Mouse (Mus musculus) left cerebral cortex, adult 8-10 months (tissue): ENCODE measurements around the gene Mfsd2a. TPM values are rescaled to one million over a fixed set of nuclear protein-coding genes. Genes with fewer than 3 reads are reported as not detected.

ENCODE experiments used
- DNase-seq, 2 experiments: peaks; one replicate each; pipeline ENCODE4 v3.0.0; 2022; ENCODE audit warnings: low spot score in 2 of 2
- total RNA-seq, 4 experiments: library from RNA; stranded (reverse); gene quantifications; 2 replicates each; pipeline ENCODE4 v1.2.4; 2022

Gene Mfsd2a
- total RNA-seq, 4 experiments from 2014 or later = 16.4 to 24.8 (median 20.1) TPM

- no peak for DNase-seq
These were observed 18.8 kb upstream of the Mfsd2a start for GRCm38 (mm10) chr4:122979826-122980225.

- DNase-seq = no peak
These were observed 17.9 kb upstream of the Mfsd2a start for GRCm38 (mm10) chr4:122978850-122979249.

GRCm38 (mm10) chr4:122976885-122977284 lies 15.9 kb upstream of the Mfsd2a start:
- no peak for DNase-seq

- DNase-seq = no peak
These were observed 14.1 kb upstream of the Mfsd2a start for GRCm38 (mm10) chr4:122974976-122975520.

- DNase-seq = no peak
These were observed 11.1 kb upstream of the Mfsd2a start for GRCm38 (mm10) chr4:122972056-122972455.

GRCm38 (mm10) chr4:122971646-122972045 lies 10.7 kb upstream of the Mfsd2a start:
- DNase-seq = no peak

GRCm38 (mm10) chr4:122971191-122971590 lies 10.2 kb upstream of the Mfsd2a start:
- no peak for DNase-seq

GRCm38 (mm10) chr4:122968106-122968505 lies 7.1 kb upstream of the Mfsd2a start:
- DNase-seq = no peak

GRCm38 (mm10) chr4:122962751-122963150 lies 1.8 kb upstream of the Mfsd2a start:
- no peak for DNase-seq

GRCm38 (mm10) chr4:122961589-122961988 lies 601 bp upstream of the Mfsd2a start:
- no peak for DNase-seq

- DNase-seq = peak in 1 of 2 experiments; percentile 21
These were observed 478 bp downstream of the Mfsd2a start for GRCm38 (mm10) chr4:122960321-122961099.

- no peak for DNase-seq
These were observed 1.2 kb downstream of the Mfsd2a start for GRCm38 (mm10) chr4:122959816-122960215.

GRCm38 (mm10) chr4:122958491-122959031 lies 2.4 kb downstream of the Mfsd2a start:
- peak; percentile 31 to 44 for DNase-seq

- DNase-seq = no peak
These were observed 4.7 kb downstream of the Mfsd2a start for GRCm38 (mm10) chr4:122956301-122956700.

- peak; percentile 76 to 91 for DNase-seq
These were observed 5.4 kb downstream of the Mfsd2a start for GRCm38 (mm10) chr4:122955412-122956136.

- DNase-seq = no peak
These were observed 6.1 kb downstream of the Mfsd2a start for GRCm38 (mm10) chr4:122954680-122955411.

GRCm38 (mm10) chr4:122949096-122949495 lies 11.9 kb downstream of the Mfsd2a start:
- DNase-seq = no peak

- no peak for DNase-seq
These were observed 13.8 kb downstream of the Mfsd2a start for GRCm38 (mm10) chr4:122947223-122947622.

GRCm38 (mm10) chr4:122944408-122944807 lies 16.6 kb downstream of the Mfsd2a start:
- no peak for DNase-seq

GRCm38 (mm10) chr4:122939048-122939796 lies 21.8 kb downstream of the Mfsd2a start:
- no peak for DNase-seq

GRCm38 (mm10) chr4:122937489-122937888 lies 23.5 kb downstream of the Mfsd2a start:
- no peak for DNase-seq
